Mouse (Mus musculus) MEL (cell line): Measurements from ENCODE around the gene Fbxl16.

Source experiments
- MAX ChIP-seq: IDR thresholded peaks from 2 replicates; pipeline ENCODE4 v1.6.1; 2011; ENCODE audit warnings: low read length, improper control_type of control experiment
- SIN3A ChIP-seq: IDR thresholded peaks from 2 replicates; pipeline ENCODE4 v1.6.1; 2012; ENCODE audit warnings: low read length, improper control_type of control experiment, inconsistent platforms
- TAL1 ChIP-seq: IDR thresholded peaks from 2 replicates; pipeline ENCODE4 v1.6.1; 2012; ENCODE audit warnings: mild to moderate bottlenecking, inconsistent platforms, low read length, moderate library complexity, mixed read lengths
- ZMIZ1 ChIP-seq: IDR thresholded peaks from 2 replicates; pipeline ENCODE4 v1.6.1; 2012; ENCODE audit warnings: low read depth, mild to moderate bottlenecking, inconsistent platforms, low read length, improper control_type of control experiment, moderate library complexity

DNA sequence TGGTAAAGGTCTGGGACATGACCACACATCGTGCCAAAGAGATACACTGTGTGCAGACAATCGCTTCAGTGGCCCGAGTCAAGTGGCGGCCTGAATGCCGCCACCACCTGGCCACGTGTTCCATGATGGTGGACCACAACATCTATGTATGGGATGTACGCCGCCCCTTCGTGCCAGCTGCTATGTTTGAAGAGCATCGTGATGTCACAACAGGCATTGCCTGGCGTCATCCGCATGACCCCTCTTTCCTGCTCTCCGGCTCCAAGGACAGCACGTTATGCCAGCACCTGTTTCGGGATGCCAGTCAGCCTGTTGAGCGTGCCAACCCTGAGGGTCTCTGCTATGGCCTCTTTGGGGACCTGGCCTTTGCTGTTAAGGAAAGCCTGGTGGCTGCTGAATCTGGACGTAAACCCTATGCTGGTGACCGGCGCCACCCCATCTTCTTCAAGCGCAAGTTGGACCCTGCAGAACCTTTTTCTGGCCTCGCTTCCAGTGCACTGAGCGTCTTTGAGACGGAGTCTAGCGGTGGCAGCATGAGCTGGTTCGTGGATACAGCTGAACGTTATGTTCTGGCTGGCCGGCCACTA, 17.2 kb downstream of the Fbxl16 start:
- TF ChIP-seq TAL1: no peak
- TF ChIP-seq ZMIZ1: no peak
- TF ChIP-seq MAX: no peak
- TF ChIP-seq SIN3A: no peak
